Mouse (Mus musculus) cerebellum, adult 2 months (tissue): ENCODE results near the gene Ankmy1.

Experiments
- CTCF ChIP-seq: fragments of 200-500 bp; IDR thresholded peaks from 2 replicates; pipeline ENCODE4 v1.5.1; 2011; ENCODE audit warnings: low read depth, mild to moderate bottlenecking, control low read depth, low read length, moderate library complexity, borderline replicate concordance; ENCODE audit not compliant: insufficient read depth
- POLR2A ChIP-seq: fragments of 200-500 bp; IDR thresholded peaks from 2 replicates; pipeline ENCODE4 v1.6.1; 2011; ENCODE audit warnings: low read length, control low read depth, borderline replicate concordance; ENCODE audit not compliant: insufficient read depth

GRCm38 (mm10) chr1:92863268-92863667 is 39.4 kb downstream of the Ankmy1 start:
- TF ChIP-seq POLR2A (no peak), CTCF (no peak)
